Mouse (Mus musculus) layer of hippocampus, adult 9-10 months (tissue): ENCODE data around the gene Ext2.

Experiments
- DNase-seq: peaks from one replicate; pipeline ENCODE4 v3.0.0; 2022; ENCODE audit warnings: low spot score

Ext2 gene

GRCm38 (mm10) chr2:93776267-93777055 is 45.9 kb downstream of the Ext2 start:
- DNase-seq = no peak

GRCm38 (mm10) chr2:93775431-93775830 is 46.9 kb downstream of the Ext2 start:
- no peak for DNase-seq

- no peak for DNase-seq
Observed at GRCm38 (mm10) chr2:93774946-93775345, 47.4 kb downstream of the Ext2 start.

- DNase-seq = no peak
Observed at GRCm38 (mm10) chr2:93772765-93773085, 49.6 kb downstream of the Ext2 start.

GRCm38 (mm10) chr2:93772054-93772764 is 50.2 kb downstream of the Ext2 start:
- no peak for DNase-seq

- DNase-seq = no peak
Observed at GRCm38 (mm10) chr2:93770895-93771294, 51.5 kb downstream of the Ext2 start.

- DNase-seq = no peak
Observed at GRCm38 (mm10) chr2:93769875-93770274, 52.5 kb downstream of the Ext2 start.

GRCm38 (mm10) chr2:93765721-93766120 is 56.6 kb downstream of the Ext2 start:
- DNase-seq = no peak

- DNase-seq = no peak
Observed at GRCm38 (mm10) chr2:93764211-93764610, 58.2 kb downstream of the Ext2 start.

GRCm38 (mm10) chr2:93760389-93760788 is 62.0 kb downstream of the Ext2 start:
- DNase-seq = no peak

- no peak for DNase-seq
Observed at GRCm38 (mm10) chr2:93759173-93759572, 63.2 kb downstream of the Ext2 start.

GRCm38 (mm10) chr2:93758298-93758697 is 64.1 kb downstream of the Ext2 start:
- peak; percentile 36 for DNase-seq

GRCm38 (mm10) chr2:93754366-93754765 is 68.0 kb downstream of the Ext2 start:
- no peak for DNase-seq

GRCm38 (mm10) chr2:93753147-93753758 is 69.1 kb downstream of the Ext2 start:
- no peak for DNase-seq

GRCm38 (mm10) chr2:93749709-93750108 is 72.7 kb downstream of the Ext2 start:
- DNase-seq = no peak

GRCm38 (mm10) chr2:93747538-93748126 is 74.7 kb downstream of the Ext2 start:
- DNase-seq = no peak

GRCm38 (mm10) chr2:93746620-93747019 is 75.7 kb downstream of the Ext2 start:
- no peak for DNase-seq

GRCm38 (mm10) chr2:93746162-93746561 is 76.2 kb downstream of the Ext2 start:
- DNase-seq = no peak

- DNase-seq = no peak
Observed at GRCm38 (mm10) chr2:93745741-93746140, 76.6 kb downstream of the Ext2 start.

GRCm38 (mm10) chr2:93744346-93745229 is 77.8 kb downstream of the Ext2 start:
- peak; percentile 41 for DNase-seq

GRCm38 (mm10) chr2:93741700-93742099 is 80.7 kb downstream of the Ext2 start:
- no peak for DNase-seq
